Mouse (Mus musculus) embryonic fibroblast, embryonic 13.5 days (primary cell): ENCODE results near the gene Cdh13. TPM values are rescaled to one million over a fixed set of nuclear protein-coding genes. Genes with fewer than 3 reads are reported as not detected.
A peak's percentile ranks its signal among the peaks of the same experiment; 100 is the strongest.

Experiments
- H3K27ac ChIP-seq: 2 replicates; pipeline ENCODE4 v1.5.1; 2012; ENCODE audit warnings: low read length, control low read depth, inconsistent platforms; ENCODE audit not compliant: insufficient read depth
- H3K4me1 ChIP-seq: 2 replicates; pipeline ENCODE4 v1.6.1; 2011; ENCODE audit warnings: low read length; ENCODE audit not compliant: control insufficient read depth, insufficient read depth
- H3K4me3 ChIP-seq: 2 replicates; pipeline ENCODE4 v1.5.1; 2011; ENCODE audit warnings: mild to moderate bottlenecking, control low read depth, low read length; ENCODE audit not compliant: insufficient read depth
- CTCF ChIP-seq: IDR thresholded peaks from 2 replicates; pipeline ENCODE4 v1.5.1; 2011; ENCODE audit warnings: mild to moderate bottlenecking, control low read depth, low read length, moderate library complexity, borderline replicate concordance; ENCODE audit not compliant: insufficient read depth
- POLR2A ChIP-seq: IDR thresholded peaks from 2 replicates; pipeline ENCODE4 v1.6.1; 2011; ENCODE audit warnings: low read depth, mild to moderate bottlenecking, control low read depth, low read length, moderate library complexity
- polyA plus RNA-seq: library from polyadenylated mRNA; stranded (reverse); fragments of >200 nt; gene quantifications from 2 replicates; pipeline ENCODE4 v1.2.4, GENCODE M21; 2011; ENCODE audit warnings: low read depth; ENCODE audit not compliant: missing spikeins, insufficient read length

The Cdh13 gene
- polyA plus RNA-seq, 1 experiment: 19.8 TPM

DNA sequence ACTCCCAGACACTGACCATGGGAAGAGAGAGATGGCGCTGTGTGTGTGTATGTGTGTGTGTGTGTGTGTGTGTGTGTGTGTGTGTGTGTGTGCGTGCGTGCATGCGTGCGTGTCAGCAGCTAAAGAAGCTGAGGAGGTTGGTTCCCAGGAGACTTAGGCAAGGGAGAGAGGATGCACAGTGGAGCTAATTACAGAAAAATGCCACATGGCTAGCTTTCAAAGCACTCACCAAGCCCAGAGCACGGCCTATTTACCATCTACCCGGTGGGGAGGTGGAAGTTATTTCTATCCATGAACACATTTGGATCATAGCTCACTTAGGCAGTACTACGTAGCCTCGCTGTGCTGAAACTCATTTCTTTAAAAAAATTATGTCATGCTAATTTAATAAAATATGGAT is 194.1 kb downstream of the Cdh13 start:
- no peak for TF ChIP-seq CTCF
- no peak for TF ChIP-seq POLR2A
- H3K27ac ChIP-seq: no peak overlapping the region
- no peak overlapping the region for H3K4me3 ChIP-seq
- no peaks in the 10 kb centered on the region for H3K4me1 ChIP-seq

- TF ChIP-seq POLR2A (no peak), CTCF (no peak)
- Histone ChIP-seq H3K27ac (no peak overlapping the region), H3K4me1 (no peaks in the 10 kb centered on the region), H3K4me3 (no peak overlapping the region)
Measured at GRCm38 (mm10) chr8:118488735-118489134, 205.2 kb downstream of the Cdh13 start.

DNA sequence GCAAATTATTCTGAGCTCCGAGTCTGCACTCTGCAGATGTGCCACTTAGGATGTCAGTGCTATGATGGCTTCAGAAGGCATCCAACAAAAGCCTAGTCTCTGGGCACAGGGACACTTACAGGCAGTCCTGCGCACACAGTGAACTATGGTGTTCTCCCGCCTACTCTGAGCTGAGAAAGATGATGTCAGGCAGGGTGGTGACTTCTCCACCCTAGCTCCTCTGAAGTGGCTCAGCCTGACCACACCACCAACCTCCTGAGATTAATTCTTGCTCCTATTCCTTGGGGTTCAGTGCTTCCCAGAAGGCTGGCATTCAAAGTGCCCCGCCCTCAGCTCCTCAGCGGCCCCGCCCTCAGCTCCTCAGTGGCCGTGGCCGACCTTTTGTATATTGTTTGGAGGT is 219.0 kb downstream of the Cdh13 start:
- Histone ChIP-seq H3K4me3 (no peak overlapping the region), H3K27ac (no peak overlapping the region), H3K4me1 (no peaks in the 10 kb centered on the region)
- TF ChIP-seq POLR2A: no peak
- no peak for TF ChIP-seq CTCF

- H3K4me3 ChIP-seq: no peak overlapping the region
- H3K4me1 ChIP-seq: no peaks in the 10 kb centered on the region
- TF ChIP-seq POLR2A: no peak
- no peak for TF ChIP-seq CTCF
- no peak overlapping the region for H3K27ac ChIP-seq
Measured at GRCm38 (mm10) chr8:118509426-118509825, 225.9 kb downstream of the Cdh13 start.

- 0 out of 2 replicates have a peak, but pooled peaks cover 2% of the 10 kb centered on the region for H3K4me1 ChIP-seq
- no peak overlapping the region for H3K27ac ChIP-seq
- H3K4me3 ChIP-seq: no peak overlapping the region
- TF ChIP-seq POLR2A: no peak
- TF ChIP-seq CTCF: no peak
Measured at GRCm38 (mm10) chr8:118513259-118513658, 229.7 kb downstream of the Cdh13 start.

DNA sequence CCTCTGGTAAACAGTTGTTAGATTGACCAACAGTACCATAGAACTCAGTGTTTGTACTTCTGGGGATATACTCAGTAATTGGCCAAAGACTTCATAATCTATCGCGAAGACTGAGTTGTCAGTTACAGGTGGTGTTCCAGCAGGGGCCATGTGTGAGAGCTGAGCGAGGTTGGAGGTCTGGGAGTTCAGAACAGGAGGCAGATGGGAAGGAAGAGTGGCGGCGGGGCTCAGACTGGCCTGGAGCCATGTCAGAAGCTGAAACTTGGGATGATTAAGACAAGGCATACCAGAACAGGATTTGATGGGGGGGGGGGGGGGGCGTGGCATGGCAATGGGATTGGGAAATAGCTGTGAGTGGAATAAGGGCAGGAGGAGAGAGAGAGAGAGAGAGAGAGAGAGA is 232.1 kb downstream of the Cdh13 start:
- no peak overlapping the region for H3K4me3 ChIP-seq
- peaks cover 4% of the 10 kb centered on the region; the same call in 1 of the 2 replicates for H3K4me1 ChIP-seq
- TF ChIP-seq CTCF: no peak
- TF ChIP-seq POLR2A: no peak
- no peak overlapping the region for H3K27ac ChIP-seq

DNA sequence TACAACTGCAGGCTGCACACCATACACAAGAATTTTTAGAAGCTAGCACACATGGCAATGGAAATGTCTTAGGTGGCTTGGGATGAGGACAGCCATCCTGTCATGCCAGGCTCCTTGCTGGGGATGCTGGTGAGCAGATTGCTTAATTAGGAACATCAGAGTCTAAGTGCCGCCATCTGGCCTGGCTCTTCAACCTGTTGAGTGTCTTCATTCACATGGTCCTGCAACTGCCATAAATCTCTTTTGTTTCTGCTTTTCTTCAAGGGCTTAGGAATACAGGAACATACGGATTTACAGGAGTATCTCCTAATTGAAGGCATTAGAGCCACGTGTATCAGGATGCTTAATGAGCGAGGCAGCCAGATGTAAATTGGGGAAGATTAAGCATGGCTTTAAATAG is 233.5 kb downstream of the Cdh13 start:
- no peak overlapping the region for H3K27ac ChIP-seq
- no peak for TF ChIP-seq CTCF
- H3K4me1 ChIP-seq: peaks cover 4% of the 10 kb centered on the region; the same call in 1 of the 2 replicates
- no peak overlapping the region for H3K4me3 ChIP-seq

DNA sequence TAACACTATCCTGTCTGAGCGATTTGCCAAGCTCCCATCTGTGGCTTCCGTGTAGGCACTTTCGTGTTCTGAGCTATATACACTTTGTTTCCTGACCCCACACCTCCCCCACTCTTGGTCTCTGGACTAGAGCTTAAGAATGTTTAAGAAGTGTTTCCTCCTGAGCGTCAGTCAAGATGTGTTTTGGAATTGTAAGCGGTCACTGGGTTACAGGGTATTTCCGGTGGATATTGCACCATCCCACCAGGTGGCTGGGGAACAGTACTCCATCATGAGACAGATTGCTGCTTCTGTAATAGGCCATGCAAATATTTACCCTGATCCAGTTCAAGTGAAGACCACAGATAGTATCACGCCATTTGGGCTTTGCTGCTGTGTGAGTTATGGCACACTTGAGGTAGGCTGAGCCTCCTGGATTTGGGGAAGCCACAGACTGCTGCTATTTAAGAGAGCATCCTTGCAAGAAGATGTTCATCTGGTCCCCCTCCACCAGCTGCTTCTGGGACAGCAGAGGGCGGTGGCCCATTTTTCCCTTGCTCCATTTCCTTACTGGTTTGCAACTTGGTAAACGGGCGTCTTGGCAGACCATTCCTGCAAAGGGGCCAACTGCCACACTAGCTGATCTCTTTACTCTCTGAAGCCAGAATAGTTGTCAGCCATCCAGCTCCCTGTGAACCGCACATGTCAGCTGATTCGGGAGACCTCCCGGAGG is 234.7 kb downstream of the Cdh13 start:
- peaks cover 4% of the 10 kb centered on the region; the same call in 1 of the 2 replicates for H3K4me1 ChIP-seq
- peak overlapping the region; percentile 13 for H3K27ac ChIP-seq
- no peak for TF ChIP-seq POLR2A
- no peak for TF ChIP-seq CTCF
- H3K4me3 ChIP-seq: no peak overlapping the region

- H3K4me1 ChIP-seq: peaks cover 4% of the 10 kb centered on the region; the same call in 1 of the 2 replicates
- peak overlapping the region; percentile 62; the same call in 1 of the 2 replicates for H3K27ac ChIP-seq
Measured at GRCm38 (mm10) chr8:118518742-118519102, 235.2 kb downstream of the Cdh13 start.

GRCm38 (mm10) chr8:118523922-118524321 is 240.4 kb downstream of the Cdh13 start:
- no peak overlapping the region for H3K4me3 ChIP-seq
- TF ChIP-seq POLR2A: no peak
- TF ChIP-seq CTCF: no peak
- no peak overlapping the region for H3K27ac ChIP-seq
- H3K4me1 ChIP-seq: peaks cover 1% of the 10 kb centered on the region; the same call in 1 of the 2 replicates

More at GRCm38 (mm10) chr8:118518742-118519102, 235.2 kb downstream of the Cdh13 start:
- no peak for TF ChIP-seq CTCF
- no peak for TF ChIP-seq POLR2A
- no peak overlapping the region for H3K4me3 ChIP-seq
